Mouse (Mus musculus) forebrain, embryonic 12.5 days (tissue): ENCODE data around the gene Rhox3c. TPM values are rescaled to one million over a fixed set of nuclear protein-coding genes. Genes with fewer than 3 reads are reported as not detected.
"Not testable (repeated sequence)": the region's sequence is repeated elsewhere in the genome, so short reads cannot be mapped to it uniquely, and the experiment has no call there.

Source experiments
- ATAC-seq: fragments of 200-750 bp; cut with Nextera tagmentation; 2 replicates; pipeline ENCODE4 v1.8.0; 2017; ENCODE audit warnings: moderate TSS enrichment; ENCODE audit not compliant: low FRiP score
- H3K27ac ChIP-seq: fragments of 300-500 bp; sonication (generic); 2 replicates; pipeline ENCODE4 v1.5.1; 2016; ENCODE audit warnings: mild to moderate bottlenecking
- H3K27me3 ChIP-seq: fragments of 300-500 bp; sonication (generic); 2 replicates; pipeline ENCODE4 v1.6.1; 2016; ENCODE audit warnings: mild to moderate bottlenecking
- H3K36me3 ChIP-seq: fragments of 300-500 bp; sonication (generic); replicated peaks from 2 replicates; pipeline ENCODE4 v1.6.1; 2016; ENCODE audit warnings: mild to moderate bottlenecking
- H3K4me1 ChIP-seq: fragments of 300-500 bp; sonication (generic); 2 replicates; pipeline ENCODE4 v1.6.1; 2016
- H3K4me2 ChIP-seq: fragments of 300-500 bp; sonication (generic); 2 replicates; pipeline ENCODE4 v1.6.1; 2016; ENCODE audit warnings: mild to moderate bottlenecking, moderate library complexity
- H3K4me3 ChIP-seq: fragments of 300-500 bp; sonication (generic); replicated peaks from 2 replicates; pipeline ENCODE4 v1.5.1; 2016; ENCODE audit warnings: mild to moderate bottlenecking
- H3K9ac ChIP-seq: fragments of 300-500 bp; sonication (generic); 2 replicates; pipeline ENCODE4 v1.6.1; 2016; ENCODE audit warnings: mild to moderate bottlenecking
- H3K9me3 ChIP-seq: fragments of 300-500 bp; sonication (generic); 2 replicates; pipeline ENCODE4 v1.6.1; 2016
- WGBS: fragments of 180-500 bp; shearing (Covaris S2); methylation state at CpG from one replicate; pipeline ENCODE4 v1.1.7; 2016; 5-methylcytosine and 5-hydroxymethylcytosine counted together
- polyA plus RNA-seq: library from polyadenylated mRNA; unstranded; fragments of >200 nt; fragmentation: Nextera tagmentation; extraction: Ambion mirVana; gene quantifications from 2 replicates; pipeline ENCODE4 v1.2.1, GENCODE M21; 2016

Gene Rhox3c
- not detected in 2 replicates for polyA plus RNA-seq

DNA sequence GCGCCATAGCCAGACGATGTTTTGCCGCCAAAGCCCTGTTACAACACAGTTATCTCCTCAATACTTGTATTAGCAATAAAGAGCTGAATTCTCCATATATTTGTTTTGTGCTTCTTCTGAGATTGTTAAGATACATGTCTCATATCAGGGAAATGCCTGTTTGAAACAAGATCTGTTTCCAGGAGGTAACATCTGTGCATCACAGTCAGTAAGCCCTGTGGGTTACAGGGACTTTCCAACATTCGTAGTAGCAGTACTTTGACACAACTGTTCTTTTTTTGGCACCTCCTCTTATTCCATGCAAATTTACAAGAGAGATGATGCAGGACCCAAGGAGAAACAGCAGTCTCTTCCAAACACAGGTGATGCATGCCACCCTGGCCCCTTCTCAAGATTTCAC lies at the start of gene Rhox3c:
Gene Rhox3c (plus strand): TSS at position 301 of the 400 bp plus-strand sequence.
- not testable (repeated sequence) for H3K27ac ChIP-seq, H3K9me3 ChIP-seq, H3K9ac ChIP-seq, ATAC-seq, H3K4me3 ChIP-seq, H3K27me3 ChIP-seq, H3K36me3 ChIP-seq, H3K4me1 ChIP-seq, H3K4me2 ChIP-seq
- 96% methylated on average over 3 of the region's 4 CpGs for whole genome bisulfite sequencing

GRCm38 (mm10) chrX:37411767-37412166 lies 46.6 kb upstream of the Rhox3c start, which contains the start of gene Rhox2b:
Gene Rhox2b, plus strand, starts transcription at chrX:37412067.
- H3K9ac ChIP-seq, H3K4me3 ChIP-seq, H3K27ac ChIP-seq, H3K27me3 ChIP-seq, H3K4me1 ChIP-seq, H3K4me2 ChIP-seq, ATAC-seq, H3K36me3 ChIP-seq, H3K9me3 ChIP-seq: not testable (repeated sequence)
- no CpG with 5 or more reads among the region's 9 CpGs for WGBS

DNA sequence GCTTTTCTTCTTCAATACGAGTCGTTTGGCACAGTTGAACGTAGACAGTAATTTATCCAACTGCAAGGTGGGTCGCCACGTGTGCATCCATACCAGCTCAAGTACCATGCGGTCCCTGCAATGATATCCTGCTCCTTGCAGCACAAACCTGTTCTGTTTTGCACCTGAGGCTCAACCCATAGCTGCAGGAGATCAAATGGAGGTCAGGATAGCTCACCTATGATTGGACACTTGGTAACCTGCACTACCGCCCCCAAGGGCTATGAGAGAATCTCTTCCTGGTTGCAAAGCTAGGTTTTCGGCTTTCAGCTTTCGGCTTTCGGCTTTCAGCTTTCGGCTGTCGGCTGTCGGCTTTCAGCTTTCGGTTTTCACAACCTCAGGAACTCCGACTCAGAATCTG lies 26.2 kb upstream of the Rhox3c start, which contains the start of gene Rhox4b:
Gene Rhox4b (plus strand): TSS at position 301 of the 400 bp plus-strand sequence.
- H3K4me1 ChIP-seq, H3K4me2 ChIP-seq: not testable (repeated sequence)
- WGBS: 87% methylated on average over 14 of the region's 15 CpGs

GRCm38 (mm10) chrX:37453380-37453779 lies 5.0 kb upstream of the Rhox3c start, which contains the start of gene Rhox2c:
Gene Rhox2c, plus strand, starts transcription at chrX:37453680.
- H3K4me2 ChIP-seq, H3K4me1 ChIP-seq, ATAC-seq, H3K9ac ChIP-seq, H3K27ac ChIP-seq, H3K36me3 ChIP-seq, H3K27me3 ChIP-seq, H3K4me3 ChIP-seq, H3K9me3 ChIP-seq: not testable (repeated sequence)
- WGBS: 97% methylated on average over 7 of the region's 10 CpGs

More for the DNA sequence above, 26.2 kb upstream of the Rhox3c start, which contains the start of gene Rhox4b:
- not testable (repeated sequence) for ATAC-seq, H3K9ac ChIP-seq, H3K4me3 ChIP-seq, H3K9me3 ChIP-seq, H3K27me3 ChIP-seq, H3K27ac ChIP-seq, H3K36me3 ChIP-seq

- not testable (repeated sequence) for H3K4me3 ChIP-seq, H3K27ac ChIP-seq, H3K36me3 ChIP-seq, H3K9ac ChIP-seq, H3K4me2 ChIP-seq, ATAC-seq, H3K27me3 ChIP-seq, H3K9me3 ChIP-seq, H3K4me1 ChIP-seq
- WGBS: 93% methylated on average over 14 of the region's 14 CpGs
Observed at GRCm38 (mm10) chrX:37480037-37480436, 21.7 kb downstream of the Rhox3c start, which contains the start of gene Rhox4c. Gene Rhox4c, plus strand, starts transcription at chrX:37480337.

GRCm38 (mm10) chrX:37514059-37514458 lies 55.7 kb downstream of the Rhox3c start, which contains the start of gene Rhox4d:
Gene Rhox4d, plus strand, starts transcription at chrX:37514359.
- not testable (repeated sequence) for H3K4me3 ChIP-seq, H3K9me3 ChIP-seq, ATAC-seq, H3K27ac ChIP-seq, H3K4me1 ChIP-seq, H3K9ac ChIP-seq, H3K4me2 ChIP-seq, H3K27me3 ChIP-seq, H3K36me3 ChIP-seq
- 96% methylated on average over 17 of the region's 18 CpGs for WGBS

Other genes starting within 250 kb of the Rhox3c start
- not detected in 2 replicates for gene Gm9, start 247.5 kb upstream of the Rhox3c start, polyA plus RNA-seq
- not detected in 2 replicates for gene Rhox1, start 236.3 kb upstream of the Rhox3c start, polyA plus RNA-seq
- not detected in 2 replicates for gene Rhox2a, start 213.6 kb upstream of the Rhox3c start, polyA plus RNA-seq
- not detected in 2 replicates for gene Rhox3a, start 208.7 kb upstream of the Rhox3c start, polyA plus RNA-seq
- not detected in 2 replicates for gene Rhox4a, start 193.2 kb upstream of the Rhox3c start, polyA plus RNA-seq
- gene Rhox3a2, start 78.6 kb upstream of the Rhox3c start, polyA plus RNA-seq: not detected in 2 replicates
- 0.69 TPM in 1 of 2 replicates, not detected in the other for gene Rhox4a2, start 67.7 kb upstream of the Rhox3c start, polyA plus RNA-seq
- not detected in 2 replicates for gene Rhox2b, start 46.5 kb upstream of the Rhox3c start, polyA plus RNA-seq
- 0.24 and 0.27 TPM in 2 replicates for gene Rhox4b, start 26.1 kb upstream of the Rhox3c start, polyA plus RNA-seq
- gene Rhox2c, start 4.9 kb upstream of the Rhox3c start, polyA plus RNA-seq: 0.54 and 0.70 TPM in 2 replicates
- gene Rhox4c, start 21.8 kb downstream of the Rhox3c start, polyA plus RNA-seq: not detected in 2 replicates
- not detected in 2 replicates for gene Rhox2d, start 34.8 kb downstream of the Rhox3c start, polyA plus RNA-seq
- gene Rhox4d, start 55.8 kb downstream of the Rhox3c start, polyA plus RNA-seq: not detected in 2 replicates
- gene Rhox2e, start 71.9 kb downstream of the Rhox3c start, polyA plus RNA-seq: not detected in 2 replicates
- not detected in 2 replicates for gene Rhox3e, start 83.4 kb downstream of the Rhox3c start, polyA plus RNA-seq
- not detected in 2 replicates for gene Rhox4e, start 98.8 kb downstream of the Rhox3c start, polyA plus RNA-seq
- 0.41 TPM in 1 of 2 replicates, not detected in the other for gene Rhox2f, start 112.8 kb downstream of the Rhox3c start, polyA plus RNA-seq
- not detected in 2 replicates for gene Rhox3f, start 122.4 kb downstream of the Rhox3c start, polyA plus RNA-seq
- not detected in 2 replicates for gene Rhox4f, start 149.1 kb downstream of the Rhox3c start, polyA plus RNA-seq
- gene Rhox3g, start 170.0 kb downstream of the Rhox3c start, polyA plus RNA-seq: not detected in 2 replicates
- not detected in 2 replicates for gene Rhox2g, start 184.9 kb downstream of the Rhox3c start, polyA plus RNA-seq
- not detected in 2 replicates for gene Rhox4g, start 192.7 kb downstream of the Rhox3c start, polyA plus RNA-seq
- not detected in 2 replicates for gene Rhox3h, start 210.2 kb downstream of the Rhox3c start, polyA plus RNA-seq
- not detected in 2 replicates for gene Rhox2h, start 214.7 kb downstream of the Rhox3c start, polyA plus RNA-seq